Mouse (Mus musculus): ENCODE measurements around the gene Tekt2.

The Tekt2 gene

DNA sequence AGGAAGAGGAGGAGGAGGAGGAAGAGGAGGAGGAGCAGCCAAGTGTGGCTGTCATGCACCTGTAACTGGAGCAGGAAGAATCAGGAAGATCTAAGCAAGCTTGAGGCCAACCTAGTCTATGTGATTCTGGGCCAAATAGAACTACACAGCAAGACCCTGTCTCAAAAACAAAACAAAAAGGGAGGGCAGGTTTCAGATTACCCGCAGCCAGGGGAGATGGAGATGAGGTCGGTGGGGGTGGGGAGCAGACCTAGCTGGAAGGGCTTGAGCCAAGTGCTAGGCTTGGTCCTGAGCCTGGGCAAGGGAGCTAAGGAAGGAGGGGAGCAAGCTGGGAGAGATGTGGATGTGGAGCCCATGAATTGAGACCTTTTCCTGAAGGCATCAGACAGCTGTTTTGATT, 18.7 kb downstream of the Tekt2 start:
- DNase-seq, result no peak

DNA sequence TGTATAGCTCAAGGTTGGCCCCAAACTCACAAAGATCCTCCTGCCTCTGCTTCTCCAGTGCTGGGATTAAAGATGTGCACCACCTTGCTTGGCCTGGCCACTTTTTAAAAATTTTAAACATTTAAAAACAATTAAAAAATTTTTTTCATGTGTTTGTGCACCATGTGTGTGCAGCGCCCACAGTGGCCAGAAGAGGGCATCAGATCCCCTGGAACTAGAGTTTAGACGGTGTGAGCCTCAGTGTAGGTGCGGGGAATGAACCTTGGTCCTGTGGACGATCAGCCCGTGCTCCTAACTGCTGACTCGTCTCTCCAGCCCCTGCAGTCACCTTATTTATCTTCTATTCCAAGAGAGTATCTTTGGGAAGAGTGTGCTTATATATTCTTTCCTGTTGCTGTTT, 19.4 kb downstream of the Tekt2 start:
- no peak for DNase-seq

DNA sequence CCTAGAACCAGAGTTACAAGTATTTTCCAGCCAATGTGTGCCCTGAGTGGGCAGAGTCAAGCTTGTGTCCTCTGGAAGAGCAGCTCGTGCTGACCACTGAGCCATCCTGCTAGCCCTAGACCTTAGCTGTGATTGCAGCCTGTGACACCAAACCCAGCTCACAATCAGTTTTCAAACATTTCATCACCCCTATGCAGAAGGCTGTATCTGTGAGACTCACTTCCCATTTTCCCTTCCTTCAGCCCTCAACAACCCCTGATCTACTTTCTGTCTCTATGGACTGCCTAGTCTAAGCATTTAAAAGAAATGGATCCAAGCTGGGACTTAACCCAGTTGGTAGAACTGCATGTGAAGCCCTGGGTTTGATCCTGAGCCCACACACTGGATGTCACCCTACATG, 20.1 kb downstream of the Tekt2 start:
- no peak for DNase-seq

DNA sequence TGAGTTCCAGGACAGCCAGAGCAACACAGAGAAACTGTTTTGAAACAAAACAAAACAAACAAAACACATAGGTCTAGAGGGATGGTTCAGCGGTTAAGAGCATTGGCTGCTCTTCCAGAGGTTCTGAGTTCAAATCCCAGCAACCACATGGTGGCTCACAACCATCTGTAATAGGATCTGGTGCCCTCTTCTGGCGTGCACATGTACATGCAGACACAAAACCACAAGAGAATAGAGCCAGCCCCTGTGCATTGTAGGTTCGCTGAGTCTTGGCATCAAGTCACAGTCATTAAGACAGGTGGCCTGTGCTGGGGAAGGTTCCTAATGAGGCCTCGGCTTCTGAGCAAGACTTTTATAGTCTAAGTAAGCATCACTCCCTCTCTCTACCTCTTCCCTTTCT, 21.6 kb downstream of the Tekt2 start:
- no peak for DNase-seq

DNA sequence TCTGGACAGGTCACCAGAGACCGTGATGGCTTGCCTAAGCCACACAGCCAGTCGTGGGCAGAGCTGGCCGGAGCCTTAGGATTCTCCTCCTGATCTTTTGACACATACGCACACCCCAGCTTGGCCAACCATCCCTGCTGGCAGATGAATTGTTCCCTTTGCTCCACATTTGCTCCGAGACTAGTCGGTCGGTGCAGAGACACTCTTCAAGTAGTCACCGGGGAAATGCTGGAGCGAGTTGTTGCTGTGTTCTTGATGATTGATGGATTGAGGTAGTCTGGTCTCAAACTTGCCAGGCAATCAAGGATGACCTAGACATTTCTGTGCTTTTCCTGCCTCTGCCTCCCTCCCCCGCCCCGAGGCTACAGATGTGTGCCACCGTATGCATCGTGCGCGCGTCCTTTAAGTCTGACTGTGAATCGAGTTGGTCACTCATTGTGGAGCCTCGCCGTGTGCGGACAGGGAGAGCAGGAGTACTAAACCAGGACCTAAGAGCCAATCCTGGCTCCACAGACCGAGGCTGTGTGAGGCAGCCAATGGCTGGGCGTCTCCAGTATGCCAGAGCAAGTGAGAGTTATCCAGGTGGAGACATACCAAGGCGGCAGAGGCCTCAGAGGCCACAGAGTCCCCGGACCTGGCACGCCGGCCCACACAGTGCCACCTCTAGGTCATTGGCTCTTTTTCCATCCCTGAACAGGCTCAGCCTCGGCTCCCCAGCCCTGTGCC, 23.7 kb downstream of the Tekt2 start:
- peak in 1 of 2 experiments; percentile 45 for DNase-seq

DNA sequence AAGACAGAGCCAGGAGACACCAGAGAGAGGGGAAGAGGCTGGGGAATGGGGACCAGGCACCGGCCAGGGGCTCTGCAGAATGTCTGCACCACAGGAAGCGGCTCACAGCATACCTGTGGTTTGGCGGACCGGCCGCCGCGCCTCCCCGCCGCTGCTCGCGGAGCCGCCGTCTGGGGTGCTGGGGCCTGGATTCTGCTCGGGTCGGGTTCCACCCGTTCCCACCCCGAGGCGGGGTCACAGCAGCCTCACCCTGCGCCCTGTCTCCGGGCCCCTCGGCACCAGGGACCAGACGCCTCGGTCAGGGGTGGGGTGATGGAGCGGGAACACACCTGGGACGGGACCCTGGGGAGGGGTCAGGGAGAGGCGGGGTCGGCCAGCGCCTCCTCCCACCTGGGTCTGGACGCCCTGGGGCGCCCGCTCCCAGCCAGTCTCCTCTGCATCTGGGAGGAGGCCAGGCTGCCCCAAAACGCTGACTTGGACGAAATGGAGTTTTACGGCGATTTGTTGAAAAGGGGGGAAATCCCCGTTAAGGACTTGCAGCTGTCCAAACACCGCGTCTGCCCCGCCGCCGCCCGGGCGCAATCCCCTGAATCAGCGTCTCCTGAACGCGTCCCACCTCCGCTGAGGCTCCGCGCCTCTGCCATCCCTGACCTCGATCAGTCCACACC, 24.4 kb downstream of the Tekt2 start:
- DNase-seq, result no peak

DNA sequence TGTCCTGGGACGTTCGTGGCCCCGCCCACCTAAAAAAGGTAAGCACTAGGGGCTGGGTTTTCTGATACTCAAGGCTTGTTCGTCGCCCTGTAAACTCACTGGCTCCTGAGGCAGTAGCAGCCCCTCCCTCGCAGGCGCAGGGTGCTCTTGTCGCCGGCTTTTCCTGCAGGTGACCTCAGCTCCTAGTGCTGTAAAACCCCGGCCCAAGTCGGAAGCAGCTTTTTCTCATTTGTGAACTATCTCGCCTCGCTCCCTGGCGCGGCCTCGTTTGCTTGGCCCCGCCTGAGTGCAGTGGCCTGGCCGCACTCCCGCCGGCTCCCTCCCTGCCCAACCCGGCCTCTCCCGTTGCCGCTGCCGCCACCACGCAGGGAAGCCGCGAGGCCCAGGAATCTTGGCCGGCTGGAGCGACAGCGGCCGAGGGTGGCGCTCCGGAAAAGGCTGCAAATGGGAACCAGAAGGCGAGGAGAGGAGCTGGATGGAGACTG, 28.8 kb downstream of the Tekt2 start:
- peak; percentile 69 to 81 for DNase-seq

DNA sequence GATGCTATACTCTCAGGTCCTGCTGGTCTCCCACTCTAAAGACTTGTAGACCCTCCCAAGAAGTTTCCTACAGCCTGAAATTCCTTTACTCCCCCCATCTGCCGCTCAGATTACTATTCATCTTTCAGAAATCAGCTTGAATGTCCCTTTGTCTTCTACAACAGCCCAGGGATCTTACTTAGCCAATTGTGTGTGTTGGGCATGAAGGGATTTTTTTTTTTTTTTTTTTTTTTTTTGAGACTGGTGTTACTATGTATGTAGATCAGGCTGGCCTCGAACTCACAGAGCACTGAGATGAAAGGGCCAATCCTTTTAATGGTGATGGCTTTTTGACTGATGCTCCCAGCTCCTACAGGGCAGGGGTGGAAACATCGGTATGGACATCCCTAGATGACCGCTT, 29.6 kb downstream of the Tekt2 start:
- DNase-seq, result no peak

DNA sequence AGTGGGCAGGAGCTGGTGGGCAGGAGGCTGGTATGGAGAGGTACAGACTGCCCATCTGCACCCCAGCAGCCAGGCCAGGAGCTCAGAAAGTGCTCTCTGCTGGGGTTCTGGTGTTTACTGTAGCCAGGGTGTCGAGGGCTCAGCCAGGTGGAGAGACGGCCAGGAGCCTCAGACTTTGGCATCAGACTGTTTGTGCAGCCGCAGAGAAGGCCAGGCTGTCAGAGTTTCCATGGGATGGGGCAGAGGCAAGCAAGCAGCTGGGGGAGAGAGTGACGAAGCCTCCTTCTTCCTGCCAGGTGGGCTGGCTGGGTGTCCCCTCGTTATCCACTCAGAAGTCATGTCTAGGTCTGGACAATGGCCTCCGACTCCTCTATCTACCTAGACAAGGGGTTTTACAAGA, 30.3 kb downstream of the Tekt2 start:
- no peak for DNase-seq

DNA sequence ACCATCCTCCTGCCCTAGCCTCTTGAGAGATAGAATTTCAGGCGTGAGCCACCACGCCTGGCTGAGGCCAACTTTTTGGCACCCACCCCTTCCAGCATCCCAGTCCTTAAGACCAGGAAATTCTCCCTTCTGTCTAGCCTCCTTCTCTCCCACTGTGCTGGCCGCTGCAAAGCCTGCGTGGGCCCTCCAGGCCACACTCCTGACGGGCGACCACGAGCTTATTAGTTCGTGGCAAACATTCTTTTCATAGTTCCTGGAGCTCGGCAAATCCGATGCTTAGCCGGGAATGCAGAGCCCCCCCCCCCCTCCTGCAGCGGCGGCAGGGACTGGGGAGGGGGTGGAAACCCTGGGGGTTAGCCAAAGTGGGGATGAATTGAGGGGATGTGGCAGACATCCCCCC, 34.3 kb downstream of the Tekt2 start:
- DNase-seq, result no peak

DNA sequence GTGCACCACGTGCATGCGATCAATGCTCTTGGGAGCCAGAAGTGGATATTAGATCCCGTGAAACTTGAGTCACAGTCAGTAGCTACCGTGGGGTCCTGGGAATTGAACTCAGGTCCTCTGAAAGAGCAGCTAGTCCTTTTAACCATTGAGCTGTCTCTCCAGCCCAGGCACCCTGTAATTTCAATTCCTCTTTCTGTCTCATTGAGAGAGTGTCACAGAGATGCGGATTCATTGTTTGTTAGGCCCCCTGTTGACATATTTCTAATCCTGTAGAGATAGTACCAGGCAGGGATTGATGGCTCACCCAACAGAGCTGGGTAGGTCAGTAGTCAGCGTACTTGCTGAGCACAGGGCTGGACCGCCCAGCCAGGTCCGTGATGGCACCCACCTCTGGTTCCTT, 35.2 kb downstream of the Tekt2 start:
- no peak for DNase-seq

DNA sequence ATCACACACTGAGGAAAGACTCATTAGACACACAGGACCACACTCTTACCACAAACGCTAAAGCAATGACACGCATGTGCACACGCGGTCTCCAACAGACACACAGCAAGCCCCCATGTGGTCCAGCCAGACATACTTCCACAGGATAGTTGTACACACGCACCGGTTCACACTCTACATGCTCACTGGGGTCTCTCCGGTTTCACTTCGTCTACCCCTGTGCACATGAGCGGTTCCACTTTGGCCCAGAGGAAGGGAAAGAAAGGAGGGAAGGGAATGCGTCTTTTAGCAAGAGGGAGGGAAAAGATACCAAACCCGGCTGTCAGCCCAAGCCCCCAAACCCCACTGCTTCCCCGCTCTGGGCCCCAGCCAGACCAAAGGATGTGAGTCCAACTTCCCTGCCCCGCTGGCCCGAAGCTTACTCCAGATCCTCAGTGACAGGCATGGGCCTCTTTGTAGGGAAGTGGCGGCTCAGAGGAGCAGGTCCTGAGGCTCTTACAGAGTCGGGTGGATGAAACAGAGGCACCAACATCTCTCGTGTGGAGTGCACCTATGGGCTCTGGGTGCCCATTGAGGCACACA, 37.3 kb downstream of the Tekt2 start:
- no peak for DNase-seq

DNA sequence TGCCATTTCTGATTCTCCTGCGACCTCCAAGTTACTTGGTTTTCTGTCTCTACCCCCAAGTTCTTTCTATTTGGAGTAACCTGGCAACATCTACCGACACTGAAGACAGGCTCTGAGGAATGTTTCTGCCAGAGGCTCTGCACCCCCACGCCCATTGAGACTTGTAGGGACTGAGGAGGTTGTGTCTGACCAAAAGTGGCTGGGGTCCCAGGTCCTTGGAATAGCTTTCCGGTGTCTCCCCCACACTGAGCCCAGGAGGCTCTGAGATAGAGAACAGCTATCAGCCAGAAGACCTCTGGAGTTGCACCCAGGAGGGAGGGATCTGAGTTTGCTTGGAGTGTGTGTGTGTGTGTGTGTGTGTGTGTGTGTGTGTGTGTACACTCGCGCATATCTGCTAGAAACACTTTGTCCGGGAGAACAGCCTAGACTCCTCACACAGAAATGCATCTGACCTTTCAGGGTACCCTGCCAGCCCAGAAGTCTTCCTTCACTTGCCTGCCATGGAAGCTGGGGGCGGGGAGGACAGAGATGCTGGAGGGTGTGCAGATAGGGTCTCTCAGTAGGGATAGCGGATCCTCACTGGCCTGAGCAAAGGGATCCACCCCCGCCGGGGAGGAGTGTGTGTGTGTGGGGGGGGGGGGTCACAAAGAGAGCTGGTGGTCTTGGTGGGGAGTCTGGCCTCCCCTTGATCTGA, 38.0 kb downstream of the Tekt2 start:
- no peak for DNase-seq

DNA sequence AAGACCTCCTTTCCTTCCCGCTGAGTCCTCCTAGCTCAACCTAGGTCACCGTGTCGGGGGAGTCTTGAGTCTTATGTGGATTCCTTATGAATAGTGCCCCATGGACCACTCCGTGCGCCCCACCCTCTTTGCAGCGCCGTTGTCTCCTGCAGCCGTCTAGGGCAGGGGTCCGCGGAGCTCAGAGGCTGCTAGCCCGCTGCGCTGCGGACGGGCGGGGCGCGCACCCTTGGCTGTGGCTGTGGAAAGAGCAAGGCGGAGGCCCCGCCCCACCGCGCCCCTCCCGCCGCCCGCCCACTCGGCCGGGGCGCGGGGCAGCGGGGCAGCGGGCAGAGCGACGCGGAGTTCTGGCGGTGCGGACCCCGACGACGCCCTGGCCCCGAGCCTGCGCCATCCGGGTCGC, 39.0 kb downstream of the Tekt2 start, which contains the start of gene Col8a2:
Col8a2 (plus strand) TSS at position 302 of the 400 bp plus-strand sequence.
- peak in 1 of 2 experiments; percentile 28 for DNase-seq

DNA sequence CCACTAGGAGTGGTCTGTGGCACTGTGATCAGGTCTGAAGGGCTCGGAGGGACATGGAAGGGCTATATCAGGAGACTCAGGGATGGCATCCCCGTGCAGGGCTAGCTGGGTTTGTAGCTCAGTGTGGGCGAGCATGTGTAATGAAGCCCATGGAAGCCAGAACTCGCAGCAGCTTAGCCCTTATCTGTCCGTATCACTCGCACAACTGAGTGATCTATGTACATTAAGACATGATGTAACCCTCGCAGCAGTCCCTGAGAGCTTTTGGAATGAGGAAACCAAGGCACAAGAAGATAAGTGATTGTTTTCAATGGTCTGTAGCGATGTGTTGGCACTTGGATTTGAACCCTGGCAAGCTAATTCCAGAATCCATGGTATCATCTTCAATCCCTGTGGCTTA, 41.9 kb downstream of the Tekt2 start:
- no peak for DNase-seq

DNA sequence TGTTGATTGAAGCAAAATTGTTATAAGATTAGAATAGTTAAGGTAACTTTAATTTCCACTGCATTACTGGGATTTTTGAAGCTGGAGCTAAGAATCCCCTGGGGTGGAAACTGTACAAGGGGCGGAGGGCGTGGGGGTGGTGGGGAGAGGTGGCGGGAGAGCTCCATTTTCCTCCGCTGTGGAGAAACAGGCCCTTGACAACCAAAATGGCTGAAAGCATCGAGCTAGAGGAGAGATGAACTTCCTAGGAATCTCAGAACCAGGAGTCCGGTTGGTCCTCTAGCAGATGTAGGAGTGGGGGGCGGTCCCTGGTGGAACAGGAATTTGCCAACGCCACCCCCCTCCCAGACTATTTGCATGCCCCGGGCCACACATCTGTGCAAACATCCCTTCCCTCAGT, 43.8 kb downstream of the Tekt2 start:
- no peak for DNase-seq

DNA sequence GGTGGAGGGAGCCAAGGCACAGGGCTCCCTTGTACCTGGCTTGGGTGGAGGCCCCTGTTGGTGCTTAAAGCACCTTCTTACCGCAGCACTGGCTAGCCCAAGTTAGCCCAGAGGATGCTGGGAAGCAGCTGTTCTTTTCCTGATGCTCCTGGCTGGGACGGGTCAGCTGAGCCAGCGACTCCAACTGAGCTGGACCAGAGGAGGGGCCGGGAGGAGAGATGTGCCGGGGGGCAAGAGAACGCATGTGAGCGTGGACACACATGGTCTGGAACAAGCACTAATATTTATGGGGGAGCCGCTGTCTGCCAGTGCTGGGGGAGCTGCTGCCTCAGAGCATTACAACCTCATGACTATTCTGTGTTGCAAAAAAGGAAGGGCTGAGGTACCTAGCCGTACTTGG, 46.5 kb downstream of the Tekt2 start:
- no peak for DNase-seq

DNA sequence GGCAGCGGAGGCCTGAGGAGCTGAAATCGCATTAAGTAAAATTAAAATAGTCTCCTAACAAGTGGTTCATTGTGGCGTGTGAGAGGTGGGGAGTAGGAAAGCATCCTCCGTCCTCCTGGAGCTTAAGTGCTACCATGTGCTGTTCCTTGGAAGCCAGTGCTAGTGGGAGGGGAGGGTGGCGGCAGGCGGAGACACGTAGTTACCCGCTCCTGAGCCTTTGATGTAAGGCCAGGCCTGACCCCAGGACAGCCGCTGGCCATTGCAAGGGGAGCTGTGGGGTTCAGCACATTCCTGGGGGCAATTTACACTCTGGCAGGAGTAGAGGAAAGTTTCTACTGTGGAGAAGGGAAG, 46.9 kb downstream of the Tekt2 start:
- no peak for DNase-seq

DNA sequence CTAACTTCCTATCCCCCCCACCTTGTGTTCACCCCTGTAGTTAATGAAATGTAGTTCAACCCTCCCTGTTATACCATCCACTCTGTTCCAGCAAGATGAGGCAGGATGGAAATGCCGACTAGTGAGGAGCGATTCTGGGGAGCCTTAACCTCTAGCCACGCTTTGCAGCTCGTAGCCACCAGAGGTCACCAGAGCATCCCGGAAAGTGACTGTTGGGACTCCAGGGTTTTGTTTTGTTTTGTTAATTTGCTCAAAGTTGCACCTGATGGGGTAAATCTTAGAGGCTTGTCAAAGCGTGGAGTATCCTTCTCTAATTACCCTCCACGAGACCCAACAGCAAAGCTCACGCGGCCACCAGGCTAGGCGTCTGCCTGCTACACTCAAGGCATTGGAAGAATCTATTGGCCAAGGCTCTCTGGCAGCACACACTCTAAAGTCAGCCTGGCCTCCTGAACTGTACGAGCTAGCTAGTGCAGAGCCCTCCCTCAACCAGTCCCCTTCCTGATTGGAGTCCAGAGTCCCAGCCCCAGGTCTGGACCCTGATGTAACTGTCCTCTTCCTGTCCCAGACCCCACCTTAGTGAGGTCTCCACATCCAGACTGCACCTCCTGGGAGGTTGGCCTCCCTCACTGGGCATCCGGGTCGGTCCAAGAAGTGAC, 47.5 kb downstream of the Tekt2 start:
- peak; percentile 60 to 69 for DNase-seq

DNA sequence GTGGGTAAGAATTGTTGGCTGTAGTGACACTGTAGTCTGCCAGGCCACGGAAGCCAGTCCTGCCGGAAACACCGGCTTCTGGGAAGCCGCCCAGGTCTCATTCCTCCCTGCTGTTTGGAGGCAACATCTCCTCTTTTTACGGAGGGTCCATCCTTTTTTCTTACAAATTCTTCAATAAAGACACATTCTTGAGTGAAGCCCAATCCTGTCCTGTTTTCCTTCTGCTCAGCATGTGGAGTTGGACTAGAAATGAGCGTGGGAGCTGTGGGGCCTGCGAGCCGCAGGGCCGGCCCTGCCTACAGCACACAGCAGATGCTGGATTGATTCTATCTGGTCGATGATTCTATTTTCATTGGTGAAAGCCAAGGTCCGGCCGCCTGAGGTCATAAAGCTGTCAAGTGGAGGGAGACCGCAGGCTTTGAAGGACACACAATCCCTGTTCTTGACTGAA, 49.8 kb downstream of the Tekt2 start:
- no peak for DNase-seq

DNA sequence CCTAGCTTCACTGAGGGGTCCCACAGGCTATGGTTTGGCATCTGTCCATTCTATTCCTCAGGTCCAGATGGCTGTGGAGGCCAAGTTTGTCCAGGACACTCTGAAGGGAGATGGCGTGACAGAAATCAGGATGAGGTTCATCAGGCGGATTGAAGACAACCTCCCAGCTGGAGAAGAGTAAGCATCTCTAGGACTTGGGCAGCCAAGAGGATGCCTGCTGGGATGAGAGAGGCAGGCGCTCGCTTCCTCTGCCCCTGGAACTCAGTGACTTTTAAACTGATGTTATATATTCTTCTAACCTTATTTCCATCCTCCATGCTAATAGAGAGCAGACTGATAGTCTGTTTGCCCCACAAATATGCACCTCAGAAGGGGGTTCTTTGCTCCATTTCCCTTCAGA, 50.4 kb downstream of the Tekt2 start:
- DNase-seq, result no peak

DNA sequence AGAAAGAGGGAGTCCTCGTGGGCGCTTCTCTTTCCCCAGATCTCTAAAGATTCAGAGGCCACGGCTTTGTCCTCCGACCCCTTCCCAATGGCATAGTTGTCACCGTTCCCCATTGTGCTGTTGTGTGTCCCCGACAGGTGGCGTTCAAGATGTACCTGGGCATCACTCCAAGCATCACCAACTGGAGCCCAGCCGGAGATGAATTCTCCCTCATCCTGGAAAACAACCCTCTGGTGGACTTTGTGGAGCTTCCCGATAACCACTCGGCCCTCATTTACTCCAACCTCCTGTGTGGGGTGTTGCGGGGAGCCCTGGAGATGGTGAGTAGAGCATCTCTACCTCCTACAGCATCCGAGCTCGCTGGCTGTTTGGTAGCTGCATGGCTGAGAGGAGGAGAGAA, 51.7 kb downstream of the Tekt2 start:
- no peak for DNase-seq
